Mouse (Mus musculus) gastrocnemius, adult 2 months (tissue): ENCODE measurements around the gene Sema3f. TPM values are rescaled to one million over a fixed set of nuclear protein-coding genes. Genes with fewer than 3 reads are reported as not detected.

Experiments
- DNase-seq: peaks from one replicate; pipeline ENCODE4 v3.0.0; 2022
- H3K27ac ChIP-seq: fragments of 200-600 bp; 2 replicates; pipeline ENCODE4 v1.8.1; 2022; ENCODE audit warnings: mild to moderate bottlenecking
- H3K4me3 ChIP-seq: fragments of 200-600 bp; 2 replicates; pipeline ENCODE4 v1.8.1; 2022; ENCODE audit warnings: mild to moderate bottlenecking, moderate library complexity
- CTCF ChIP-seq: fragments of 200-600 bp; IDR thresholded peaks from 2 replicates; pipeline ENCODE4 v1.8.1; 2022; ENCODE audit warnings: antibody characterized with exemption, mild to moderate bottlenecking, moderate library complexity
- intact Hi-C: fragments of 180-260 bp; cut with DNase I; formaldehyde crosslinking; loops from one replicate; pipeline ENCODE4 v1.15.1; 2025
- total RNA-seq, 2 experiments: library from RNA; stranded (reverse); gene quantifications; 2 replicates each; pipeline ENCODE4 v1.2.3; 2021

The Sema3f gene
- total RNA-seq, 2 experiments from 2014 or later = 6.3 to 9.2 TPM

DNA sequence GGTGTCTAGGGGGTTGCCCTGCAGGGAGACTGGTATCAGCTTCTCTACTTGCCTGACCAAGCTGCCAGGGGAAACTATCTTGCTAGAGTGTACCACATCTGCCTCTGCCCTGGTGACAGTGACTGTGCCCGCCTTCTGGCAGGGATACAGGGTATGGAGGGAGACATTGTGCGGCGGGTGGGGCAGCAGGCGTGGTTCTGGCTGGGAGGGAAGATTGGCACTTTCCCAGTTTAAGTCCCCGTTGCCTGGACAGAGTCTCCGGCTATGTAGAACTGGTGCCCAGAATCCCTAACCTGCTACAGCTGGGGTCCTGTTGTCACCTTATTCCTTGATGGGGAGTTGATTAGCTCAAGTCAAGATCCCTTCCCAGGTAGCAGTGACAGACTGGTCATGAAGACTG, 77.8 kb downstream of the Sema3f start:
- no peak for TF ChIP-seq CTCF
- peak overlapping the region; percentile 98 for H3K4me3 ChIP-seq
- H3K27ac ChIP-seq = peak overlapping the region; percentile 94
- DNase-seq = peak; percentile 66
- intact Hi-C loops = no loop called here

GRCm38 (mm10) chr9:107631861-107632260, 78.4 kb downstream of the Sema3f start:
- Histone ChIP-seq H3K4me3 (peak overlapping the region; percentile 98), H3K27ac (peak overlapping the region; percentile 94)
- intact Hi-C loops = no loop called here
- TF ChIP-seq CTCF = no peak
- no peak for DNase-seq

Other genes with a start within 250 kb of the Sema3f start
- 10 to 100 TPM; 16.6 to 17.3 TPM for gene Tmem115, start 176.5 kb downstream of the Sema3f start, total RNA-seq
- gene Cyb561d2, start 168.3 kb downstream of the Sema3f start, total RNA-seq = 1 to 10 TPM; 3.1 TPM
- gene Nprl2, start 168.2 kb downstream of the Sema3f start, total RNA-seq = 10 to 100 TPM in 1 of 2 experiments, 1 to 10 TPM in 1; 9.7 to 11.5 TPM
- gene Zmynd10, start 163.2 kb downstream of the Sema3f start, total RNA-seq = under 1 TPM in 1 of 2 experiments, not detected in 1; 0.53 TPM
- gene Rassf1, start 158.9 kb downstream of the Sema3f start, total RNA-seq = 10 to 100 TPM; 14.0 to 14.3 TPM
- gene Tusc2, start 147.2 kb downstream of the Sema3f start, total RNA-seq = 10 to 100 TPM; 35.6 to 35.7 TPM
- 10 to 100 TPM; 11.3 to 19.9 TPM for gene Hyal2, start 142.5 kb downstream of the Sema3f start, total RNA-seq
- 1 to 10 TPM; 1.6 to 2.4 TPM for gene Hyal1, start 133.5 kb downstream of the Sema3f start, total RNA-seq
- 10 to 100 TPM; 11.8 to 14.7 TPM for gene Naa80, start 131.6 kb downstream of the Sema3f start, total RNA-seq
- gene Hyal3, start 129.7 kb downstream of the Sema3f start, total RNA-seq = under 1 TPM; 0.22 to 0.33 TPM
- 10 to 100 TPM; 48.5 to 50.4 TPM for gene Ifrd2, start 122.8 kb downstream of the Sema3f start, total RNA-seq
- 10 to 100 TPM; 11.2 to 17.9 TPM for gene Sema3b, start 101.2 kb downstream of the Sema3f start, total RNA-seq
- 10 to 100 TPM; 59.9 to 77.7 TPM for gene Gnai2, start 75.1 kb downstream of the Sema3f start, total RNA-seq
- 10 to 100 TPM; 60.8 to 94.7 TPM for gene Slc38a3, start 40.9 kb downstream of the Sema3f start, total RNA-seq
- not detected for gene Gnat1, start 30.8 kb downstream of the Sema3f start, total RNA-seq
- 10 to 100 TPM; 46.4 to 49.6 TPM for gene Rbm5, start 60.5 kb upstream of the Sema3f start, total RNA-seq
- gene Rbm6, start 162.8 kb upstream of the Sema3f start, total RNA-seq = 10 to 100 TPM; 22.0 to 22.7 TPM
- gene Mon1a, start 177.7 kb upstream of the Sema3f start, total RNA-seq = 10 to 100 TPM in 1 of 2 experiments, 1 to 10 TPM in 1; 9.6 to 11.3 TPM
- under 1 TPM; 0.54 to 0.81 TPM for gene Mst1r, start 196.4 kb upstream of the Sema3f start, total RNA-seq
- gene Actl11, start 218.0 kb upstream of the Sema3f start, total RNA-seq = not detected
- gene Camkv, start 225.2 kb upstream of the Sema3f start, total RNA-seq = under 1 TPM in 1 of 2 experiments, not detected in 1; 0.22 TPM
- under 1 TPM; 0.25 to 0.43 TPM for gene Traip, start 239.7 kb upstream of the Sema3f start, total RNA-seq